Mouse (Mus musculus) limb, embryonic 12.5 days (tissue): ENCODE measurements at regions not wholly inside any gene's neighbourhood (a gene's known extent, or its start where the extent isn't known, plus 50 kb on each side); places are given as distances from the start of the nearest gene placed in this dataset.

ENCODE experiments used
- ATAC-seq: fragments of 200-750 bp; cut with Nextera tagmentation; 2 replicates; pipeline ENCODE4 v1.8.0; 2017; ENCODE audit warnings: low read depth, moderate TSS enrichment; ENCODE audit not compliant: insufficient number of reproducible peaks, insufficient read depth, low FRiP score, low TSS enrichment
- H3K27ac ChIP-seq: fragments of 300-500 bp; sonication (generic); 2 replicates; pipeline ENCODE4 v1.5.1; 2016; ENCODE audit warnings: mild to moderate bottlenecking, moderate library complexity
- H3K27me3 ChIP-seq: fragments of 300-500 bp; sonication (generic); 2 replicates; pipeline ENCODE4 v1.6.1; 2016; ENCODE audit warnings: mild to moderate bottlenecking, moderate library complexity
- H3K36me3 ChIP-seq: fragments of 300-500 bp; sonication (generic); 2 replicates; pipeline ENCODE4 v1.6.1; 2016; ENCODE audit warnings: mild to moderate bottlenecking, moderate library complexity
- H3K4me1 ChIP-seq: fragments of 300-500 bp; sonication (generic); replicated peaks from 2 replicates; pipeline ENCODE4 v1.6.1; 2016
- H3K4me2 ChIP-seq: fragments of 300-500 bp; sonication (generic); 2 replicates; pipeline ENCODE4 v1.6.1; 2016; ENCODE audit warnings: mild to moderate bottlenecking, moderate library complexity
- H3K4me3 ChIP-seq: fragments of 300-500 bp; sonication (generic); replicated peaks from 2 replicates; pipeline ENCODE4 v1.5.1; 2016; ENCODE audit warnings: mild to moderate bottlenecking
- H3K9ac ChIP-seq: fragments of 300-500 bp; sonication (generic); replicated peaks from 2 replicates; pipeline ENCODE4 v1.6.1; 2016; ENCODE audit warnings: mild to moderate bottlenecking, moderate library complexity
- H3K9me3 ChIP-seq: fragments of 300-500 bp; sonication (generic); 2 replicates; pipeline ENCODE4 v1.6.1; 2016; ENCODE audit warnings: mild to moderate bottlenecking, moderate library complexity
- WGBS: fragments of 180-500 bp; shearing (Covaris S2); methylation state at CpG from one replicate; pipeline ENCODE4 v1.1.7; 2016; 5-methylcytosine and 5-hydroxymethylcytosine counted together

DNA sequence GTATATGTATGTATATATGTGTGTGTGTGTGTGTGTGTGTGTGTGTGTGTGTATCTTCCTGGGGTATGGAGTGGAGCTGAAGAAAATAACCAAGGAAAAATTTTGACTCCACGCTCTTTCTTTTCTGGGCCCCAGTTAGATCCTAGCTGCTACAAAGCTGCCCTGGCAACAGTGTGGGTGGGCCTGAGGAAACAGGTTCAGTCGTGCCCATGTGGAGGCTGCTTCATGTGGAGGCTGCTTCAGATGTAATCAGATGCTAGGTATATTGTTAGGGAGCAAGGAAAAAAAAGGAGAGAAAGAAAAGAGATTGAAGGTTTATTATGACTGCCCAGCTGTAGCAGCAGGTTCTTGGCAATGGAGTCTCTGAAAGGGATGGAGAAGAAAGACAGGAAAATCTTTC lies 100.6 kb downstream of the Fam168b start:
- Histone ChIP-seq H3K4me3 (no peak overlapping the region), H3K4me2 (no peak overlapping the region), H3K4me1 (no peaks in the 10 kb centered on the region), H3K27me3 (peaks cover 19% of the 10 kb centered on the region), H3K9me3 (no peaks in the 10 kb centered on the region), H3K9ac (no peak overlapping the region), H3K27ac (no peak overlapping the region), H3K36me3 (no peaks in the 10 kb centered on the region)
- WGBS: 53% methylated on average over 2 of the region's 2 CpGs
- ATAC-seq: no peak

DNA sequence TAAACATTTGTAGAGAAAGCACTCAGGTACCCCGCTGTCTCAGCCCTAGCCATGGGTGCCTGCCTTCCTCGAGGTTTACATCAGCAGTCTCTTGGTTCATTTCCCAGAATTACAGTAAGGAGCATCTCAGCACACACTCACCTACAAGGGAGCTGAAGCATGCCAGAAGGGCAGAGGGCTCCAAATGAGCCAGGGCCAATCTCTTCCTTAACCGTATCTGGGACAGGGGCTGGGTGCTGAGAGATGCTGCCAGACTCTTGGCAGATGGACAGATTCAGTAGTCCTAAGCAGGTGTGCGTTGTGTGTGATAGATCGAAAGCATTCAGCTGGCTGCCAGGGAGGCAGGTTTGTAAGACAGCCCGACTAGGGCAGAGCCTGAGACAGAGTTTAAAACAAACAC lies 97.0 kb downstream of the Fam168b start:
- no peak for ATAC-seq
- Histone ChIP-seq H3K4me2 (no peak overlapping the region), H3K36me3 (no peaks in the 10 kb centered on the region), H3K9me3 (no peaks in the 10 kb centered on the region), H3K4me3 (no peak overlapping the region), H3K27me3 (peaks cover 53% of the 10 kb centered on the region), H3K27ac (no peak overlapping the region), H3K4me1 (peaks cover 14% of the 10 kb centered on the region), H3K9ac (no peak overlapping the region)
- WGBS: 79% methylated on average over 6 of the region's 6 CpGs

DNA sequence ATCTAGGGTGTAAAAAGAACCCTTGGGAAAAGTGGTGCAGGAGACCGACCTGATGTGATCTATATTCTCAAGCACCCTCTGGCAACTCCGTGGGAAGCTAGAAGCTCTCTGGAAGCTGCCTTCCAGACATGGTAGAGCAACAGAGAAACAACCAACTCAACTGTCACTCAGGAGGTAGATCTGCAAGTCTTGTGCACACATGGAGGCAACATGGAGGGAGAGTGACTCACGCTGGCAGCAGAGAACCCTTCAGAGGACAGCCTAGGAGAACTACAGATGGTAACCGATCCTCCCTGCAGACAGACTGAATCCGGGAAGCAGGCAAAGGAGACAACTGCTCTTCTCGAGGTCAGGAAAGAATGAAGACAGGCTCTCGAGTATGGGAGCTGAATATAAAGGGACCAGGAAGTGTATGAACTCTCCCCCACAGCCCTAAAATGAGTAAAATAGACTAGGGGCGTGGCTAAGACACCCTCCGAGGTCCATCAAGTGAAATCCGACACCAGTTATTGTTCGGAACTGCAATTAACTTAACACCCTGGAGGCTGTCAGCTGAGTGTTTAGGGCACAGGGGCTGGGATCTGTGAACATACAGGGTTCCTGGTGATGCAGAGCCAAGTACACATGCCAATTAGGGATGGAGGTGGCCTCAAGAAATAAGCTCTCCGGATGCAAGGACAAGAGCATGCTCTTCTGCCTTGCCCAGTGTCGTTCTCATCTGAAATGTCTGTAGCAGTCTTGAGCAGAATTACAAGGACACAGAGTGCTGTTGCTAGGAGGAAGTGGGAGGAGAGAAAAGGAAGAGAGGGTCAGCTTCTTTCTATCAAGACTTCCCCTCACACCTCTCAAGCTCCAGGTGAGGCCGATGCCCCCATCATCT lies 93.5 kb downstream of the Fam168b start:
- WGBS: 7% methylated on average over 14 of the region's 14 CpGs
- Histone ChIP-seq H3K27me3 (peaks cover 80% of the 10 kb centered on the region), H3K9ac (no peak overlapping the region), H3K9me3 (no peaks in the 10 kb centered on the region), H3K4me2 (peak overlapping the region; percentile 99), H3K36me3 (no peaks in the 10 kb centered on the region), H3K27ac (no peak overlapping the region), H3K4me1 (peaks cover 22% of the 10 kb centered on the region), H3K4me3 (peak overlapping the region; percentile 74; the same call in 1 of the 2 replicates)
- ATAC-seq: 0 out of 2 replicates have a peak, but pooled peaks have one; percentile 24

DNA sequence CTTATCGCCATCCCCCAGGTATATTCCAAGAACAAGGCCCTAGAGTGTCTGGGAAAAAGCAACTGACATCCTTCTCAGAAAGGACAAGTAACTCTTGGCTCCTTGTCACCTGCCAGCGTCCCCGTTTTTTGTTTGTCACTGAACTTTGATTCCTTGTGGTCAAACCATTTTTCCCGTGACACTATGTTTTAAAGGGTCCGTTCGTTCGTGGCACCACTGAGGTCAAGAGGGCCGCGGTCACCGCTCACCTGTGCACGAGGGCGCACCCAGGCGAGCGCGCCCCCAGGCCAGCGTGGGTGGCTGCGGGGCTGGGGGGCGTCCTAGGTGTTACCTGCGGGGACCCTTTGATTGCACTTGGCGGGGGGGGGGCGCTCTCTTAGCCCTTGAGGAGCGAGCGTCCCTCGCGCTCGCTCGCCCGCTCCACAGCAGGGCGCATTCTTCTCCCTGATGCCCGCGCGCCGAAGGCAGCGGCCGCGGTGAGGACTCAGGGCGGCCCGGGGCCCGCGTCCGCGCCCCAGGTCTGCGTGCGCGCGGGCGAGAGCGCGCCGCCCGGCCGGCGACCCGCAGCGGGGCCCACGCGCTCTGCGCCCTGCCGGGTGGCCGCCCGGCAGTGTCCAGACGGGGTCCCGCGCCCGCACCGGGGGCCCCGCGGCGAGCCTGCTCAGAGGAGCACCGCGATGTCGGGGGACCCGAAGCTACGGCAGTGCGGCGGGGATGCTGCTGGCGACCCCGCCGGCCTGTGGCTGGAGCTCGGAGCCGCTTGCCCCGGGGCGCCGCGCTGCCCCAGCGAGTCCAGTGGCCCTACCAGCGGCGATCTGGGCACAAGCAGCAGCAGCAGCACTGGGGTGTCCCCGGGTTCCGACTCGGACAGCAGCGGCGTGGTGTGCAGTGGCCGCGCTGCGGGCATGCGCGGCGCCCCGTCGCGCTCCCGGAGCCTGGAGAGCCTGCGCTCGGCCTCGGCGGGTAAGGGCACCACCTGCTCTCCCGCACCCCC lies 92.5 kb downstream of the Fam168b start:
- ATAC-seq: no peak
- no peaks in the 10 kb centered on the region for H3K9me3 ChIP-seq
- peaks cover 83% of the 10 kb centered on the region for H3K27me3 ChIP-seq
- no peaks in the 10 kb centered on the region for H3K36me3 ChIP-seq
- peak overlapping the region; percentile 74 for H3K4me3 ChIP-seq
- H3K27ac ChIP-seq: no peak overlapping the region
- H3K4me1 ChIP-seq: peaks cover 22% of the 10 kb centered on the region
- peak overlapping the region; percentile 65 for H3K9ac ChIP-seq
- peak overlapping the region; percentile 99 for H3K4me2 ChIP-seq
- under 1% methylated on average over 100 of the region's 108 CpGs for WGBS

DNA sequence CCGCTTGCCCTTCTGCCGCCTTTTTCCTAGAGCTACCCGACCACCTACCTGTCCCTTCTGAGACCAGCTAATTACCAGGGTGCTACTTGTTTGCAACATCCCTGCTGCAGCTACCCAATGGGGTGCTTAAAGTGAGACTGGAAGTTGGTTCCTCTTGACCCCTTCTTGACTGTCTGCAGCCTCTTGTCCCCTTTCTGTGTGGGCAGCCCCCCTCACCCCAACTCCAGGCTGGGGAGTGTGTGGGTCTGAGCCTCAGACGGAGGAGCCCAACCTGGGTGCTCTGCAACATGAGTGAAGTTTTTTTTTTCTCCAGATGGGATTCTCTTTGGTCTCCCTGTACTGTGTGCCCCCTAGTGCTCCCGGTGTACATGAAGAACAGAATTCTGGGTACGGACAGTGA lies 91.7 kb downstream of the Fam168b start:
- 0 out of 2 replicates have a peak, but pooled peaks have one; percentile 21 for ATAC-seq
- Histone ChIP-seq H3K4me1 (peaks cover 22% of the 10 kb centered on the region), H3K27ac (no peak overlapping the region), H3K4me2 (peak overlapping the region; percentile 99), H3K9ac (peak overlapping the region; percentile 65; the same call in 1 of the 2 replicates), H3K4me3 (peak overlapping the region; percentile 74), H3K9me3 (no peaks in the 10 kb centered on the region), H3K27me3 (peaks cover 77% of the 10 kb centered on the region), H3K36me3 (no peaks in the 10 kb centered on the region)
- 3% methylated on average over 6 of the region's 6 CpGs for WGBS

DNA sequence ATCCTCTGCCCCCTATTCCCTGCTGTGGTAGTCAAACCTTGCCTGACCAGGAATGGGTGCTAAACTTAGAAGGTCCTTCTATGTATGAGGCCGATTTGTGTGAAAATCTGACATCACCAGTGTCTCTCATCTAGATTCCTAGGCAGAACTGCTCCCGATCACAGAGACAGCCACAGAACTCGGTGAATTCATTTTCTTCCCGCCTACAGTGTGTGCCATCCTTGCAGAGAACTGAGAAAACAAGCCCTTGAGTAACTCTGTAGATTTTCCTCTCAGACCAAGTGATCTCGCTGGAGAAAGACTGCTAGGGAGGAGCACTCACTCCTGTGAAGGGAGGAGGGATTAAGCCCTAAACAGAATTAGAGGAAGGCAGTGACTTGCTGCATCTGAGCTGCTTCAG lies 89.3 kb downstream of the Fam168b start:
- peaks cover 54% of the 10 kb centered on the region for H3K27me3 ChIP-seq
- 55% methylated on average over 5 of the region's 5 CpGs for WGBS

DNA sequence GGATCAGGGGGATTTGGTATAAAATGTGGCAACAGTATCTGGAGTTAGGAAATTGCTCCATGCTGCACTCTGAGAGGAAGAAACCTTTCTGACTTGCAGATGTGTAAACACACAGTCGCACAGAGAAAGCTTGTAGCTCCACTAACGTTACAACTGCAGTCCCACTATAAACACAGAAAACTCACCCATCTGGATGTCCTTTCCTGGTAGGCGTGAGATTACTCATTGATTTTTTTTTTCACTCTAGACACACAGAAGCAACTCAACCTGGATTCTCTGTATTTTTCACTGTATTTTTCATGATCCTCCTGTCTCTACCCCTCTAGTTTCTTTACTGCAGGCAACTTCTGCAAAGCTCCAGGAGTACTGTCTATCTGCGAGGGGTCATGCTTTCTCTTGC lies 82.3 kb downstream of the Fam168b start:
- WGBS: 63% methylated on average over 4 of the region's 4 CpGs
- no peak for ATAC-seq
- H3K4me3 ChIP-seq: no peak overlapping the region
- no peaks in the 10 kb centered on the region for H3K9me3 ChIP-seq
- H3K27me3 ChIP-seq: no peaks in the 10 kb centered on the region
- no peaks in the 10 kb centered on the region for H3K4me1 ChIP-seq
- no peaks in the 10 kb centered on the region for H3K36me3 ChIP-seq
- no peak overlapping the region for H3K27ac ChIP-seq
- no peak overlapping the region for H3K9ac ChIP-seq
- no peak overlapping the region for H3K4me2 ChIP-seq

More for the DNA sequence above, 89.3 kb downstream of the Fam168b start:
- Histone ChIP-seq H3K9me3 (no peaks in the 10 kb centered on the region), H3K36me3 (no peaks in the 10 kb centered on the region), H3K9ac (no peak overlapping the region), H3K4me1 (peaks cover 22% of the 10 kb centered on the region), H3K4me3 (no peak overlapping the region), H3K4me2 (no peak overlapping the region), H3K27ac (no peak overlapping the region)
- ATAC-seq: no peak

DNA sequence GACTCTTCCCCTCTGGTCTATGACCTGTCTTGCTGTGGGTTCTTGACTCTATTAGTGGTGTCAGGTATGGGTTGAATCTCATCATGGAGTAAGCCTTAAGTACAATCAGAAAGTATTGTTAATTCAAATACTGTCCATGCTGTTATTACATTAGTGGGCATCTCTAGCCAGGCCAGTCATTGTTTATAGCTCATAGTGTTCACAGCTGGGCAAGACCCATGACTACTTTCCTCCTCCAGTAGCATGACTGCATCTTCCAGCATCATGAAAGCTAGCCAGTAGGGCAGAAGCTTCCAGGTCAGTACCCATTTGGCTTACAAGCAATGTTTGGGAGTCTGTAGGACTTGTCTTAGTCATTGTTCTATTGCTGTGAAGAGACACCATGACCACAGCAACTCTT lies 81.4 kb downstream of the Fam168b start:
- no peak for ATAC-seq
- Histone ChIP-seq H3K4me3 (no peak overlapping the region), H3K4me2 (no peak overlapping the region), H3K4me1 (no peaks in the 10 kb centered on the region), H3K27ac (no peak overlapping the region), H3K36me3 (no peaks in the 10 kb centered on the region), H3K9ac (no peak overlapping the region), H3K9me3 (no peaks in the 10 kb centered on the region), H3K27me3 (no peaks in the 10 kb centered on the region)

DNA sequence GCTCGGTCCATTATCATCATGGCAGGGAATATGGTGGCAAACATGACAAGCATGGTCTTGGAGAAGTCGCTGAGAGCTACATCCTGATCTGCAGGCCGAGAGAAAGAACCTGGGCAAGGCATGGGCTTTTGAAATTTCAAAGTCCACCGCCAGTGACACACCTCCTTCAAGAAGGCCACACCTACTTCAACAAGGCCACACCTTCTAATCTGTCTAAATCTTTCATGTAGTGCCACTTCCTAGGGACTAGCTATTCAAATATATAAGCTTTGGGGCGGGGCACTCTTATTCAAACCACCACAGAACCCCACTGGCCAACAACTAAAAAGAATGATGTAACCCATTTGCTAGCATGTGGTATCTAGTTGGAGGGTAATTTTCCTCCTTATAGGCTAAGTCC lies 81.0 kb downstream of the Fam168b start:
- ATAC-seq: no peak
- 90% methylated on average over 5 of the region's 5 CpGs for WGBS
- no peak overlapping the region for H3K4me2 ChIP-seq
- no peak overlapping the region for H3K27ac ChIP-seq
- H3K4me3 ChIP-seq: no peak overlapping the region
- H3K9ac ChIP-seq: no peak overlapping the region
- no peaks in the 10 kb centered on the region for H3K36me3 ChIP-seq
- H3K9me3 ChIP-seq: no peaks in the 10 kb centered on the region
- H3K4me1 ChIP-seq: no peaks in the 10 kb centered on the region
- H3K27me3 ChIP-seq: no peaks in the 10 kb centered on the region
